Mouse (Mus musculus) heart, postnatal 10 days (tissue): ENCODE data around the gene Rsph14. TPM values are rescaled to one million over a fixed set of nuclear protein-coding genes. Genes with fewer than 3 reads are reported as not detected.

Experiments used
- DNase-seq, 2 experiments: peaks; one replicate each; pipeline ENCODE4 v3.0.0; 2021
- intact Hi-C: fragments of 180-260 bp; cut with DNase I; formaldehyde crosslinking; loops from one replicate; pipeline ENCODE4 v1.15.1; 2025
- total RNA-seq, 2 experiments: library from RNA; stranded (reverse); gene quantifications; 2 replicates each; pipeline ENCODE4 v1.2.3; 2021

The Rsph14 gene
- total RNA-seq, 2 experiments from 2014 or later = not detected

GRCm38 (mm10) chr10:74937003-74937790, 95.2 kb downstream of the Rsph14 start:
- intact Hi-C loops = loop anchor here (1.0 to 2.0 kb wide), 2 partner anchors 84 to 214 kb away; no protein-coding TSS in a partner anchor
- peak in 1 of 2 experiments; percentile 20 for DNase-seq

GRCm38 (mm10) chr10:74935016-74935415, 97.4 kb downstream of the Rsph14 start:
- peak in 1 of 2 experiments; percentile 17 for DNase-seq
- intact Hi-C loops = no loop called here

- intact Hi-C loops = no loop called here
- DNase-seq = no peak
These were observed 97.9 kb downstream of the Rsph14 start for GRCm38 (mm10) chr10:74934521-74934920.

- no peak for DNase-seq
- intact Hi-C loops = no loop called here
These were observed 98.7 kb downstream of the Rsph14 start for GRCm38 (mm10) chr10:74933548-74934190.

GRCm38 (mm10) chr10:74932487-74932886, 99.9 kb downstream of the Rsph14 start:
- intact Hi-C loops = no loop called here
- DNase-seq = no peak

- no peak for DNase-seq
- intact Hi-C loops = no loop called here
These were observed 100.8 kb downstream of the Rsph14 start for GRCm38 (mm10) chr10:74931631-74932030.

- intact Hi-C loops = no loop called here
- DNase-seq = no peak
These were observed 101.8 kb downstream of the Rsph14 start for GRCm38 (mm10) chr10:74930541-74930940.

- no peak for DNase-seq
- intact Hi-C loops = no loop called here
These were observed 102.8 kb downstream of the Rsph14 start for GRCm38 (mm10) chr10:74929578-74929977.

GRCm38 (mm10) chr10:74928276-74928675, 104.1 kb downstream of the Rsph14 start:
- no peak for DNase-seq
- intact Hi-C loops = no loop called here

GRCm38 (mm10) chr10:74925324-74925723, 107.1 kb downstream of the Rsph14 start:
- DNase-seq = peak in 1 of 2 experiments; percentile 56
- intact Hi-C loops = no loop called here

- DNase-seq = no peak
- intact Hi-C loops = loop anchor here (5.0 kb wide), 1 partner anchor 228 kb away; no protein-coding TSS in a partner anchor
These were observed 108.1 kb downstream of the Rsph14 start for GRCm38 (mm10) chr10:74924274-74924673.

- intact Hi-C loops = loop anchor here (5.0 kb wide), 1 partner anchor 230 kb away; no protein-coding TSS in a partner anchor
These were observed 109.6 kb downstream of the Rsph14 start for GRCm38 (mm10) chr10:74922763-74923162.

GRCm38 (mm10) chr10:74921614-74922013, 110.8 kb downstream of the Rsph14 start:
- DNase-seq = no peak
- intact Hi-C loops = loop anchor here (5.0 kb wide), 1 partner anchor 231 kb away; no protein-coding TSS in a partner anchor

More at GRCm38 (mm10) chr10:74922763-74923162, 109.6 kb downstream of the Rsph14 start:
- DNase-seq = peak; percentile 26 to 35

- DNase-seq = peak; percentile 51 to 59
- intact Hi-C loops = loop anchor here (5.0 kb wide), 1 partner anchor 231 kb away; no protein-coding TSS in a partner anchor
These were observed 111.4 kb downstream of the Rsph14 start for GRCm38 (mm10) chr10:74920853-74921567.

GRCm38 (mm10) chr10:74919277-74919676, 113.1 kb downstream of the Rsph14 start:
- DNase-seq = no peak
- intact Hi-C loops = no loop called here

GRCm38 (mm10) chr10:74908431-74908830, 124.0 kb downstream of the Rsph14 start:
- intact Hi-C loops = no loop called here
- DNase-seq = no peak

Other genes with a start within 250 kb of the Rsph14 start
- gene Gnaz, start 65.4 kb downstream of the Rsph14 start, total RNA-seq = 1 to 10 TPM; 1.3 to 1.5 TPM
- 1 to 10 TPM; 1.6 to 1.8 TPM for gene Rab36, start 4.5 kb upstream of the Rsph14 start, total RNA-seq
- gene Bcr, start 28.0 kb upstream of the Rsph14 start, total RNA-seq = 10 to 100 TPM; 11.1 to 11.7 TPM
- gene Specc1l, start 179.5 kb upstream of the Rsph14 start, total RNA-seq = 10 to 100 TPM; 36.9 to 49.4 TPM